Mouse (Mus musculus): ENCODE measurements around the gene Rln1.

- TF ChIP-seq CTCF (conservative IDR thresholded peaks at IDR 0.05 in 1 of 2, IDR thresholded peaks at IDR 0.05 in 1 of 2; ENCODE audit: low read depth in 2 of 2, low read length in 2 of 2) (no peak), HCFC1 (IDR thresholded peaks at IDR 0.05; ENCODE audit: low read depth, low read length) (no peak), POLR2AphosphoS2 (IDR thresholded peaks at IDR 0.05; ENCODE audit: low read depth, low read length) (no peak)
Observed at GRCm38 (mm10) chr19:29341029-29341428, 6.6 kb upstream of the Rln1 start.
